Mouse (Mus musculus) heart, adult 18-20 months (tissue): Measurements from ENCODE around the gene Gch1. TPM values are rescaled to one million over a fixed set of nuclear protein-coding genes. Genes with fewer than 3 reads are reported as not detected.

ENCODE experiments used
- total RNA-seq, 2 experiments: library from RNA; stranded (reverse); gene quantifications; 2 replicates each; pipeline ENCODE4 v1.2.3; 2021

Gch1 gene
- total RNA-seq, 2 experiments from 2014 or later = 5.8 to 6.9 TPM

Other genes with a start within 250 kb of the Gch1 start
- under 1 TPM; 0.55 to 0.72 TPM for gene Wdhd1, start 87.4 kb upstream of the Gch1 start, total RNA-seq
- gene Socs4, start 87.5 kb upstream of the Gch1 start, total RNA-seq = 10 to 100 TPM; 15.3 to 16.1 TPM
- 10 to 100 TPM; 26.6 to 34.1 TPM for gene Mapk1ip1l, start 108.9 kb upstream of the Gch1 start, total RNA-seq
- gene Lgals3, start 178.3 kb upstream of the Gch1 start, total RNA-seq = 1 to 10 TPM; 3.3 to 7.2 TPM
- under 1 TPM; 0.37 to 0.62 TPM for gene Dlgap5, start 229.0 kb upstream of the Gch1 start, total RNA-seq